Mouse (Mus musculus): ENCODE results near the gene Gm43738.
"Not testable (repeated sequence)": the region's sequence is repeated elsewhere in the genome, so short reads cannot be mapped to it uniquely, and the experiment has no call there.

Gene Gm43738

DNA sequence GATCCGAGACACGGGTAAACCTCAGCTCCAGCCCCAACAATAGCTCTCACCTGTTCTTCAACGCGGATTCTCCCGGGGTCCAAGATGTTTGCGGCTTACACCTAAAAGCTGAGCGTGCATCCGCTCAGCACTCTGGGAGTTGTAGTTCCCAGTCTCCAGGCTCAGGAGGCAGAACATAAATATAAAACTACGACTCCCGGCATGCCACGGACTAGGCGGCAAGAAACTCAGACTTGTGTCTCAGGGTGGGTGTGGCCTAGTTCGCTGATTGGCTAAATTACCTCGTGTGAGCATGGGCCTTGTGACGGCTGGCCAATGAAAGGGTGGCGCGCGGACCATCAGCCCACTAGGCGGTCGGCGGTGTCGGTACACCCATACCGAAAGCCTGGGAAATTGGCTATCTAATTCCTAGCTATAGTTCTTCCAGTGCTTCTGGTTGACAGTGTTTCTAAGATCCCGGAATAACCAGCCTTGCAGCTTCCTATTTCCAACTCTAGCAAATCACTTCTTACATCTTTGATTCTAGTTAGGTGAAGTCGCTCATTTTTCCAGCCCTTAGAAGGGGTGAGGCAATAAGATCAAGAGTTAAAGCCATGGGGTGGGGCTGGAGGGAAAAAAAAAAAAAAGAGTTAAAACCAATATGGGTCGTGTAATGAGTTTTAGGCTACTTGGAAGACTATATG, 1.1 kb upstream of the Gm43738 start, which contains the start of gene Fdps:
Fdps (minus strand) TSS at position 148 of the 683 bp plus-strand sequence.
- DNase-seq = peak; percentile 96 to 98

DNA sequence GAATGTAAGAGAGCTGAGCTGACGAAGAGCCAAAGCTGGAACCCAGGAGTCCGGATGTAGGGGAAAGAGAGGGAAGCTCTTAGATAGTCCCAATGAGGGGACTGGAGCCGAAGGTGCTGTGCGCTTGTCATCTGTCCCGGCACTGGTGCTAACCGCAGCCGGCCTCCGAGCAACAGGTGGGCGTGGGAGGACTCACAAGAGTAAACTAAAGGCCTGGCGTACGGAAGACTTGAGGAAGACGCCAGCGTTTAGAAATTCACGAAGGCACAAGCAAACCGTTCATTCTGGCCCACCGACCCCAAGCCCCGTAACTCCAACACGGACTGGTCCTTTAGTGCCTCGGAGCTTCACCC, 536 bp upstream of the Gm43738 start:
- DNase-seq = peak in 1 of 2 experiments; percentile 71

DNA sequence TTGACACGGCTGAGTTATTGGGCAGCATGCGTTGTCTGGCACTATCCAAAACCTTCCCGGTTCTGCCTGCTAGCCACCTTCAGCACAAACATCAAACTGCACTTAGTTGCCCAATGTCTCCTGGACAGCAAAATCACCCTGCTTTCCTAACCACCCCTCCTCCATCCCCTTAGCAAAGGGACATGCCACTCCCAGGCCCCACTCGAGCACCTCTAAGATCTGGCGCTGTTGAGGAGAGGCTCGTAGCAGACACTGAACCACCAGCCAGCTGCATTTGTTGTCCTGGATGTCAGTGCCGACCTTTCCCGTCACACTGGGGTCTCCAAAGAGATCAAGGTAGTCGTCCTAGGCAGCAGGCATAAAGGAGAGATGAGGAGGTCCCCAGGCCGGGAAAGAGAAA, 6.9 kb downstream of the Gm43738 start:
- no peak for DNase-seq

DNA sequence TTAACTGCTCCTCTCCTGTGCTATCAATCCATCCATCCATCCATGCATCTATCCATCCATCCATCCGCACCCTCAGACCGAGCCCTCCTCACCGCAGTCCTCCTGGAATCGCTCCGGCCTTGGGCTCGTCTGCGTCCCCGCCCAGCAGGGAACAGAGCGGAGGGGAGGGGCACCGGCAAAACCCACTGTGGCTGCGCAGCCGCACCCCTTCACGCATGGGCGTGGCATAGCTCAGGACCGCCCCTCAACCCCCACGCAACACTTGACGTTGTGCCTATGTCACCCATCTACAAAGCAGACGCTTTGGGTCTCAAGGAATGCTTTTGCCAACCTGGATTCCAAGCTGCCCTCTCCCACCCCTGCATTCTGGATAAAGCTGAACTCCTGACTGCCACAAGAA, 7.7 kb downstream of the Gm43738 start, which contains the start of gene Rusc1:
Rusc1 (minus strand) TSS at position 137 of the 400 bp plus-strand sequence.
- peak; percentile 97 to 98 for DNase-seq

DNA sequence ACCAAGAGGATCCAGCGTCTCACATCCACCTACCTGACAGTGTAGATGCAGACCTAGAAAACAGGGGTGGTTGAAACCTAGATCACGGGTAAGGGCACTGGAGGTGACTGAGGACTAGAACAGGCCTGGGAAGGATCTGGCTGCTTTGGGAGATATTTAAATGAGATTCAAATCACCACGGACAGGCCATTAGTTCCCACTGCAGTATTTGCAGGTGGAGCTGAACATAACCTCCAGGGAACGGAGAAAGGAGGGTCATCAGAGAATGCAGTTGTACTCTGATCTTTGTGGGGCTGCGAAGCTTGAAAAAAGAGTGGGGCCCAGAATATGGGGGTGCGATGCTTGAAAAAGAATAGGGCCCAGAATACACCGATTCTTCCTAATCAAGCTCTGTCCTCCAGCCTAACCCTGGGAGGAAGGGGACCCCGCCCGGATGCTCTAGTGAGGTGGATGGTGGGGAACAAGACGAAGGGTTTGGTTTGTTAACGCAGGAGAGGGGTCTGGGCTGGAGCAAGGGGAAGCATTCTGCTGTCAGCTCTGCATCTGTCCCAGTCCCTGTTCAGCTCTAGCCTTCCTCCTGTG, 8.3 kb downstream of the Gm43738 start:
- DNase-seq = no peak

DNA sequence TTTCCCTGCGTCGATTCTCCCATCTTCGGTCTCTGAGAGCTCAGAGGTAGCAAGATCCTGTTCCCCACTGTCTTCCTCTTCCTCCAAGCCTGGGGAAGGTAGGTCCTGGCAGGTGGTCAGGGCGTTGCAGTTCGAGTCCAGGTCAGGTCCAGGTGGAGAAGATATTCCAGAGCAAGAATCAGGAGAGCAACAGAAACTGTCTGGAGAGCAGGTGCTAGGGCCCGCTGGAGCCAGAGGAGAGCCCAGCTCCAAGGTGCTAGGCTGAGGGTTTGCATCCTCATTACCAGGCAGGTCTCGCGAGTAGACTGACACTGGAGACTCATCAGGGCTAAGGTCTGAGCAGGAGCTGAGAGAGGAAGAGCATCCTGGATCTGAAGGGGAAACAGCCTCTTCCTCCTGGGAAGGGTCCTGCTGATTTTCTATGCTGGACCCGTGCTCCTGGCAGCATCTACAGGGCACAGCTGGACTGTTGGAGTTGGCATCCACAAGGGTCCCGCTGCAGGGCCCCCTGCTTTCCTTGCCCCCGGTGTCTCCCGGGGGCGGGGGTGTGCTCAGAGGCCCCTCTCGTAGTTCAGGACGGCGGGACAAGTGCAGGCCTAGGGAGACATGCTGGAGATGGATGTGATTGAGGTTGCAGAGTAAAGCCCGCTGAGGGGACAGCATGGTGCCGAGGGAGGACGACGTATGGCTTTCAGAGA, 8.9 kb downstream of the Gm43738 start:
- DNase-seq = peak; percentile 46 to 50

DNA sequence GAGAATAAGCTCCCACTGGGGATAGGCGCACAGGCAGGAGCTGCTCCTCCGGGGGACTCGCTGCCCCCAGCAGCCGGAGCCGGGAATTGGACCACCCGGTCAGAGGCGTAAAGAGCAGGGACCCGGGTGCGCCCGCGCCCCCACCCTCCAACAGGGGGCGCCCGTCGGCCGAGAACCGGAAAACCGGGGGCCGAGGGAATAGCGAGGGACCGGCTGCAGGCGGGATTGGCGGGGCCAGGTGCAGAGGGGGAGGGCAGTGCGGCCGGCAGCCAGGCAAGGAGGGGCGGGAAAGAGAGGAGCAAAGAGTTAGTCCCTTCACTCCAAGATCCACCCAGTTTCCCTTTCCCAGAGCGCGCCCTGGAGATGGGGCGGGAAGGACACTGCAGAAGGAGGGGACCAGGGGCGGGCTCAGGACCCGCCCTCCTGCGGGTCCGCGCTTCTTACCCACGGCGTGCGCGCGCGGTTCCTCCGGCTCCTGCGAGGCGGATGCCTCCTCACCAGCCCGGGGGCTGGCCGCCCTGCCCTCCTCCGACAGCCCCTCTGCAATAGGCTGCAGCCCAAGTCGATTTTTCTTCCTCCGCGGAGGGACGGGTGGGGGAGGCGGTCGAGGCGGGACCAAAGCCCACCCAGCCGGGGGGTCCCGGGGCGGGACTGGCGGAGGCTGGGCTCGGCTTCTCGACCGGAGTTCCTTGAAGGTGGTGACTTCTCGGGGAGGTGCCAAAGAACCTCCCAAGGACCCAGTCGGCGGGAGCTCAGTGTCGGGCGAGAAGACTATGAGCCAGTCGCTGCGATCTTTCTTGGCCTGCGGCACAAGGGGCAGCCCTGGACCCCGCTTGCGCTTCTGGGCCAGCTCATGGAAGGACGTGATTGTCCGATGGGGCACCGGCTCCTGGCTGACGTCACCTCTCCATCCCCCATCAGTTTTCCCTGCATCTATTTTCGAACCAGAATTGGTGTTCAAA, 9.9 kb downstream of the Gm43738 start:
- DNase-seq = peak; percentile 92 to 93

DNA sequence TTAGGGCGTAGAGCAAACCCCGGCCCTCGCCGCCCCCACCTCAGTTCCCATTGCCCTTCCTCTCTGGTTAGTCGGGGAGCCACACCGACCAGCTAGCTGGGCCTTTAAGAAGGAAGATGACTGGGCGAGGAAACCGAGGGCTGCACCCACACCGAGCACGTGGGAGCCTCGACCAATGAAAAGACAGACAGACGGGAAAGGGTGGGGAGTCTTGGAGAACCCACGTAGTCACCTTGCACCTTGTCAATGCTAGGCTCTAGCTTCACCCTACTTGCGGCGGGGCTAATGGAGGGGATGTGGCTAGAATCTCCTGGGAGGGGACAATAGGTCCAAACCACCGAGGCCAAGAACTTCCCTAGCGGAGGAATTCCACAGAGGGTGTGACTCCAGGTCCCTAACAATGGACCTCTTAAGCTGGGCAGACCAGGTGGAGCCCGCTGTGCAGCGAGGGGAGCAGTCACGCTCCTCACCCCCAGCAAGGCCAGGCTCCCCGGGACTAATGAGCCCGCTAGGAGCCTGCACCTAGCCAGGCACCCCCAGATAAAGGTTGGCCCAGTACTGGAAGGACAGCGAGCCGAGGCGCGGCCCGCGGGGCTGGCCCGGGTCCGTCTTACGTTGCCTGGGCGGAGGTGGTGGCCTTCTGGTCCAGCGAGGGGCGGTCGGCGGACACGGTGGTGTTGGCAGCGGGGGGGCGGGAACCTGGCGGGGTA, 10.9 kb downstream of the Gm43738 start:
- DNase-seq = peak; percentile 87 to 88

DNA sequence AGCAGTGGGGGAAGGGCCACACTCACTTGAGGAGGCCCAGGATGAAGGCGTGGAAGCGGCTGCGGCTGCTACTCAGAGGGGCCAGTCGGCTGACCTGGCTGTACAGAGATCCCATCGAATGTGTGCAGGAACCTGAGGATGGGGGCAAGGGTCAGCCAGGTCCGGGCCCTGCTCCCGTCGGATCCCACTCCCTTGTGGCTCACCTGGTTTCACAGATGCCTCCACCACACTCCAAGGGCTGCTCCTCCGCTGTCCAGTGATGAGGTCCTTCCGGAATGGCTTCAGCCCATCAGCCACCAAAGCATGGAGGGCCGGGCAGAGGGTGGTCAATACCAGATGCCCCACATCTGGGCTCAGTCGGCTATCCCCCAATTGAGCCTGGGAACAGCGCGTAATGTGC, 11.9 kb downstream of the Gm43738 start:
- DNase-seq = peak in 1 of 2 experiments; percentile 16

DNA sequence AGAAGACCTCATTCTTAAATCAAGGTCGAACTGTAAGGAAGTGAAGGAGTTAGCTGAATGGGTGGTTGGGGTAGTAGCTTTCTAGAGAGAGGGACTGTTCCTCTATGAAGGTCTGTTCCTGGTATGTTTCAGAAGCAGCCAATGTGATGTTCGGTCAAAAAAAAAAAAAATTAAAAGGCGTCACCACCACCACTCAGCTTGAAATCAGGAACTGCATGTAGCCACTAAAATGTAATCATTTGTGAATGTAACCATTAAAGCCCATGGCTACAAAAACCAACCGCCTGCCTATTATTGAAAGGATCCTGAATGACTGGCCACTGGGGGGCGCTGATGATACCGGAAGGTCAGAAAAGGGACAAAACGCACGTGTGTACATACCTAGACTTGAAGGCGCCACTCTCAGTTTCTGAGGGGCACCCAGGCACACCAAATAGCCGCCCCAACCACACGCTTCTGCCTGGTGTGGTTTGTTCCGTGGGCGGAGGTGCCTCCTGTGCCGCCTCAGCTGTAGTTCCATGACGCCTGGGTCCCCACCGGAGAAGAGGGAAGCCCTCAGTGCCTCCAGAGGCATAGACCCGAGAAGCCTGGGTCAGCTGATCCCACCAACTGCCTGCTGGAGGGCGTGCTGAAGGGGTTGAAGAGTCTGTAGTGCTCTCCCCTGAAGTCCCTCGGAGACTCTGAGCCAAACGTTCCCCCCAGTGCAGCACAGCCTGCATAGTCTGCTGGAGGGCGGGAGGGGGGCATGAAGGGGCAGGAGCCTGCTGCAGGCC, 13.4 kb downstream of the Gm43738 start:
- peak; percentile 93 to 97 for DNase-seq

DNA sequence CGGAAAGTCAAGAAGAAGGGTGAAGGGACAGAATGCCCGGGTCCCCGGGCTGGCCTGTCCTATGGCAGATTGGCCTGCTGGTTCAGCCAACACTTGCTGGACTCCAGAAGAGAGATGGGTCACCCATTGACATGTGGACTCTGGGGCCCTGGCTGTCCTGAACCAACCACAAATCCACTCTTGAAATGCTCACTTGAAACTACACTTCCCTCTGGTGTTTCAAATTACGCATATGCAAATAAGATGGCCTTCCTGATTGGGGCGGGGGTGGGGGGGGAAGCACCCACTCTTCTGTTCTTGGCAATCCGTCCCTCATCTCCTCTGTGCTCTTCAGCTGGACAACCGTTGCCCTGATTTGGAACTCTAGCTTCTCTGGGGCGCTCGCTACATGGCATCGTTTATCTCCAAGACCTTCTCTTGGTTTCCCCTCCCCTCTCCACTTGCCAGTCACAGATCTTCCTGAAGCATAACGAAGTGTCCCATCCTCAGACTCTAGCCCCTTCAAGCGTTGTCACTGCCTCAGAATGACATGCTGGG, 16.2 kb downstream of the Gm43738 start:
- no peak for DNase-seq

DNA sequence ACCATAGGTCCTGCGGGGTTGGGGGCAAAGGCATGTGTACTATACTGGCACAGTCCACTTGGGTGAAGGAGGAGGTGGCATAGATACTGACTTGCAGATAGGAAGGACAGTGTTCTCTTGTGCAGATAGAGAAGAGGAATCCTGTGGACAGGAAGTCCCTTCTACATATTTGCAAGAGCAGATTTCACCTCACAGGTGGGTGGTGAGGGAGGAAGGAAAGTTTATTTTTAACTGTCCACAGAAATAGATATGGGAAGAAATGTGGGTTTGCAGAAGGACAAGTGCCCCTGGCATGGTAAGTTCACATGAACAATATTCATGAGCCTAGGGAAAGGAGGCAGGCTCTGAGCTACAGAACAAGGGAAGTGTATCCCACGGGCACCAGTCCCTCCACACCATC, 16.8 kb downstream of the Gm43738 start:
- no peak for DNase-seq

DNA sequence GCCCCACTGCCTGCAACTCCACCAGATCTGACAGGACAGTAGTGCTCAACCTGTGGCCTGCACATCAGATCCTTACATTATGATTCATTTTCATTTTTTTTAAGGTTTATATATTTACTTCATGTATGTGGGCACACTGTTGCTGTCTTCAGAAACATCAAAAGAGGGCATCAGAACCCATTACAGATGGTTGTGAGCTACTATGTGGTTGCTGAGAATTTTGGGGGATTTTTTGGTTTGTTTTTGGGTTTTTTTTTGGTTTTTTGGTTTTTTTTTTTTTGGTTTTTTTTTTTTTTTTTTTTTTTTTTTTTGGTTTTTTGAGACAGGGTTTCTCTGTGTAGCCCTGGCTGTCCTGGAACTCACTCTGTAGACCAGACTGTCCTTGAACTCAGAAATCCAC, 18.6 kb downstream of the Gm43738 start:
- not testable (repeated sequence) for DNase-seq

DNA sequence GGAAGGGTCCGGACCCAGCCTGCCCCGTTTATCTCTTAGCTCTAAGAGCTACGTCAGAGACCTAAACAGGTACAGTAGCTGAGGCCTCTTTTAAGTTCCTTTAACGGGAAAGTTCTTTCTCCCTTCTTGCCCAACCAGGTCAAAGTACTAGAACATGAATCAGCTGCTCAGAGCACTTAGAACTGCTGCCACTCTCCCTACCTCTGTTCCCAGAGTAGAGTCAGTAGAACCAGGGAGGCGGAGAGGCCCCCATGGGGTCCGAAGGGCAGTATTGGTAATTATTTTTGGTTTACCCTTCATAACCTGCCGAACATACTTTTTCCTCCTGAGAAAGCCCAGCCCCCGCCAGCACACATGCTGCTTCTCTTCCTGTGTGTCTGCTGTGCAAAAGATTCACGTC, 23.5 kb downstream of the Gm43738 start:
- DNase-seq = no peak

DNA sequence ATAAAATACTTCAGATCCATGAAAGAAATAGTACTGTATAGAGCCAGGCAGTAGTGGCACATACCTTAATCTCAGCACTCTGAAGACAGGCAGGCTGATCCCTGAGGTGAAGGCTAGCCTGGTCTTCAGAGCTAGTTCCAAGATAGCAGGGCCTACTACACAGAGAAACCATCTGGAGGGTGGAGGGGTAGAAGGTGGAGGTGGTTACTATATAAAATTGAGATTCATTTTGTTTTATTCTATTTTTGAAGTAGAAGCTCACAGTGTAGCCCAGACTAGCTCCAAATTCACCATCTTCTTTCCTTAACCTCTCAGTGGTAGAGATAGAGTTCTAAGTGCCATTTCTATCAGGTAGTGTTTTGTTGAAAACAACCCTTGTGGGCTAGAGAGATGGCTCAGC, 33.6 kb downstream of the Gm43738 start:
- DNase-seq = no peak

DNA sequence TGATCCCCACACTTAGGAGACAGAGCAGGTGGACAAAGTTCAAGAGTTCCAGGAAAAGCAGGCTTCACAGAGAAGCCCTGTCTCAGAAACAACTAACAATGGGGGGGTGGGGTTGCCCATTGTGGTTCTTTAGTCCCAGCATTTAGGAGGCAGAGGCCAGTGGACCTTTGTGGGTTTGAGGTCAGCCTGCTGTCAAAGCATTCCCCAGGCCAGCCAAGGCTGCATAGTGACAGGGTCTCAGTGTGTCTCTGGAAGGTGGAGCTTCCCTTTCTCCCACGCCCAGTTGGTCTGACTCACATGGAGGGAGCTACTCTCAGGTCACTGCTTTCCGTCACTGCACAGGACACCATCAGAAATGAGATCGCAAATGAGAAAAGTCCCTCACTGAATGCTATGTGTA, 39.2 kb downstream of the Gm43738 start:
- DNase-seq = no peak

DNA sequence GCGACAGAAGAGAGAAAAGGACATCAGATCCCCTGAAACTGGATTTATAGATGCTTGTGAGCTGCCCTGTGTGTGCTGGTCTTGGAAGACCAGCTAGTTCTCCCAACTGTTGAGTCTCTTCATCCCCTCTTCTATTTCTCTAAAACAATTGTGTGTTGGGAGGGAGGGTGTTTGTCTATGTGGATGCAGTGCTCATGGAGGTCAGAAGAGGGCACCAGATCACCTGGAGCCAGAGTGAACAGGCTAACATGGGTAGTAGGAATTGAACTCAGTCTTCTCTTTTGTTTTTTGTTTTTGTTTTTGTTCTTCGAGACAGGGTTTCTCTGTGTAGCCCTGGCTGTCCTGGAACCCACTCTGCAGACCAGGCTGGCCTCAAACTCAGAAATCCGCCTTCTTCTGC, 42.1 kb downstream of the Gm43738 start:
- DNase-seq = peak; percentile 50 to 60

DNA sequence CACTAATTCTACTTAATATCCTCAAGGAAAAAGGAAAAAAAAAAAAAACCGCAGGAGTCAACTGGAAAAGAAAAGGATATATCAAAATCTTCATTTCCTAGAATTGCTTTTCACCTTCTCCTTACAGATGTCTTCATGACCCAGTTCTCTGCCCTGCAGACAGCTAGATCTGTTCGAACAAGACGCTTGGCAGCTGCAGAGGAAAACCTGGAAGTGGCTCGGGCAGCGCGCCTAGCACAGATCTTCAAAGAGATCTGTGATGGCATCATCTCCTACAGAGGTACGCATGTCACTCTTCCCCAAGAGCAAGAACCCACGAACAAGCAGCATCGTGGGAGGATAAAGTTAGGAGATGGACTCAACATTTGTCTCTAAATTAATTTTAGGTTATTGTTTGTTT, 42.5 kb downstream of the Gm43738 start:
- no peak for DNase-seq

DNA sequence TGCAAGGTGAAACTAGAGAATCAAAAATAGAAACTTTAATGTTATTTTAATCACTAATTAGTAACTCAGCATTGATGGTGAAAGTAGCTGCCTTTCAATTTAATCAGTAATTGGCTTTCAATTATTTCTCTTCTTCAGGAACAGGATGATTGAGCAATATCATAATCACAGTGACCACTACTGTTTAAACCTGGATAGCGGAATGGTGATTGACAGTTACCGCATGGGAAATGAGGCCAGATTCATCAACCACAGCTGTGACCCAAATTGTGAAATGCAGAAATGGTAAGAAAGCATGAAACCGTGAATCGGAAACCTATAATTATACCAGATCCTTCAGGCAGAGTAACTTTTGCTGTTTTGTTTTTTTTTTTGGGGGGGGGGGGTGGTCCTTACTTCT, 57.5 kb downstream of the Gm43738 start:
- DNase-seq = no peak

Data from cerebellum, postnatal 10 days (tissue).